Mouse (Mus musculus) intestine, embryonic 16.5 days (tissue): ENCODE data around the gene Fyn. TPM values are rescaled to one million over a fixed set of nuclear protein-coding genes. Genes with fewer than 3 reads are reported as not detected.

ENCODE experiments used
- ATAC-seq: fragments of 200-750 bp; cut with Nextera tagmentation; 2 replicates; pipeline ENCODE4 v1.8.0; 2017; ENCODE audit warnings: moderate TSS enrichment, moderate library complexity
- H3K27ac ChIP-seq: fragments of 300-500 bp; sonication (generic); 2 replicates; pipeline ENCODE4 v1.5.1; 2014; ENCODE audit warnings: mild to moderate bottlenecking, low read length
- H3K27me3 ChIP-seq: fragments of 300-500 bp; sonication (generic); replicated peaks from 2 replicates; pipeline ENCODE4 v1.6.1; 2014; ENCODE audit warnings: low read length, control low read depth, mixed read lengths; ENCODE audit not compliant: control insufficient read depth, insufficient read depth
- H3K36me3 ChIP-seq: fragments of 300-500 bp; sonication (generic); 2 replicates; pipeline ENCODE4 v1.6.1; 2014; ENCODE audit warnings: low read length, control low read depth; ENCODE audit not compliant: control insufficient read depth, insufficient read depth
- H3K4me1 ChIP-seq: fragments of 300-500 bp; sonication (generic); 2 replicates; pipeline ENCODE4 v1.6.1; 2014; ENCODE audit warnings: low read length, control low read depth, mixed read lengths; ENCODE audit not compliant: control insufficient read depth, insufficient read depth
- H3K4me2 ChIP-seq: fragments of 300-500 bp; sonication (generic); 2 replicates; pipeline ENCODE4 v1.6.1; 2014; ENCODE audit warnings: low read depth, low read length, control low read depth
- H3K4me3 ChIP-seq: fragments of 300-500 bp; sonication (generic); 2 replicates; pipeline ENCODE4 v1.5.1; 2014; ENCODE audit warnings: mild to moderate bottlenecking, low read length
- H3K9ac ChIP-seq: fragments of 300-500 bp; sonication (generic); 2 replicates; pipeline ENCODE4 v1.6.1; 2014; ENCODE audit warnings: low read depth, low read length
- H3K9me3 ChIP-seq: fragments of 300-500 bp; sonication (generic); 2 replicates; pipeline ENCODE4 v1.6.1; 2016; ENCODE audit warnings: low read length, control low read depth; ENCODE audit not compliant: control insufficient read depth
- WGBS: fragments of 180-500 bp; shearing (Covaris S2); extraction: QIAGEN DNeasy Blood & Tissue Kit; methylation state at CpG from one replicate; pipeline ENCODE4 v1.1.7; 2014; 5-methylcytosine and 5-hydroxymethylcytosine counted together
- polyA plus RNA-seq: library from polyadenylated mRNA; unstranded; fragments of >200 nt; fragmentation: Nextera tagmentation; extraction: Ambion mirVana; gene quantifications from 2 replicates; pipeline ENCODE4 v1.2.1, GENCODE M21; 2015

The Fyn gene
- polyA plus RNA-seq, 1 experiment from 2014 or later: 16.1 TPM

GRCm38 (mm10) chr10:39339969-39340236 is 28.8 kb upstream of the Fyn start:
- Histone ChIP-seq H3K9me3 (no peaks in the 10 kb centered on the region), H3K27me3 (no peaks in the 10 kb centered on the region), H3K4me1 (no peaks in the 10 kb centered on the region), H3K27ac (no peak overlapping the region), H3K9ac (no peak overlapping the region), H3K36me3 (no peaks in the 10 kb centered on the region), H3K4me2 (no peak overlapping the region), H3K4me3 (no peak overlapping the region)
- WGBS: 90% methylated on average over 2 of the region's 2 CpGs
- no peak for ATAC-seq

DNA sequence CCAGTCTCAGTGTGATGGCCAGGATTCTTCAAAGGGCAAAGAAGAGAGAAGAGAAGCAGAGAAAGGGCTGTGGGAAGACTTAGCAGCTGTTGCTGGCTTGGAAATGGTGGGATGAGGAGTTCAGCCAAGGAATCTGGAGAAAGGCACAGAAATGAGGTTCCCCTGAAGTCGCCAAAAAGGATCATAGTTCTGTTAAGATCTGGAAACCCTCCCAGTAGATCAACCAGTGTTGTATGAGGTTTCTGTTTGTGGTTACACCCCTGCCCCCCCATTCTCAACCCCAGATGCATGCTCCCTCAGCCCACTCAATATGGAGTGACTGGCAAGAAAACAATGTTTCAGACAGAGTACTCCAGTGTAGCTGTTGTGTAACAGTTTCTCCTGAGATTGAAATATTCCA is 25.1 kb upstream of the Fyn start:
- Histone ChIP-seq H3K9me3 (no peaks in the 10 kb centered on the region), H3K4me3 (no peak overlapping the region), H3K27ac (no peak overlapping the region), H3K36me3 (no peaks in the 10 kb centered on the region), H3K9ac (no peak overlapping the region), H3K27me3 (no peaks in the 10 kb centered on the region), H3K4me2 (no peak overlapping the region), H3K4me1 (no peaks in the 10 kb centered on the region)
- ATAC-seq: no peak
- 75% methylated on average over 1 of the region's 1 CpGs for WGBS

DNA sequence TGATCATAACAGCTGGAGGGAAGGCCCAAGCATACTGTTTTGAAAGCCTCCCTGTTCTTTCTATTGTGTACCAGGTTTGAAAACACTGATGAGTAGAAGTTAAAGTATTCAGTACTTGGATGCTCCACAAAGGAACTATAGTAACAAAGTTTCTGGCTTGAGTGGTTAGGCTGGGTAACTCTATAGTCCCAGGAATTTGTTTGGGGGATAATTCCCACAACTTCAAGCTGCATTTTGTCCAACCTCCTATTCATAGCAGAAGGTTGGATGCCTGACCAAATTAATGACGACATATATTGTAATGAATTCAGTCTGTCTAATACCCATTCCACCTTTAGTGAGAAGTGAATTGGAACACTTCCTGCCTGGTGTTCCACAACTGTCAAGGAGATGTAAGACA is 22.7 kb upstream of the Fyn start:
- Histone ChIP-seq H3K4me2 (no peak overlapping the region), H3K9me3 (no peaks in the 10 kb centered on the region), H3K9ac (no peak overlapping the region), H3K36me3 (no peaks in the 10 kb centered on the region), H3K27ac (no peak overlapping the region), H3K27me3 (no peaks in the 10 kb centered on the region), H3K4me3 (no peak overlapping the region), H3K4me1 (no peaks in the 10 kb centered on the region)
- WGBS: 65% methylated on average over 1 of the region's 1 CpGs
- no peak for ATAC-seq

DNA sequence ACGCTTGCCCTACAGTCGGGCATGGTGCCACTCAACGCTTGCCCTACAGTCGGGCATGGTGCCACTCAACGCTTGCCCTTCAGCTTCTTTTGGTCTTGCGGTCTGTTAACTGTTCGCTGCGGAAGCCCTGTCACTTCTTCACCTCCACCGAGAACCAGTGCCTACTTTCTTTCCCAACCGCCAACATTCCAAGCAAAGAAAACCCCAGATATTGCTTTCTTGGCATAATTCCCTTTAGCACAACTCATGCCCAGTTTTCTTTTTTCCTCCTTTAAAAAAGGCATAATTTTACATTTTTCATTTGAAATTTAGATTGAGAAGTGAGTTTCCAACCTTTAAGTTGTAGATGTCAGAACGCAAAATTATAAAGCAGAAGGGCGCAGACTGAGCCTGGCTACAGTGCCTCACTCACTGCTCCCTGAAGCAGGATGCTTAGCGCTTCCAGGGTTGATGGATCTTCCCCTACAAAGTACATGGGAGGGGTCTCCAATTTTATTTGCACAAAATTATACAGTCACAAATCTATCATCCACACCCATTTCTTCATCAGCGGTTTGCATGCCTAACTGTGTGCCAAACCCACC is 18.8 kb upstream of the Fyn start:
- H3K4me1 ChIP-seq: no peaks in the 10 kb centered on the region
- H3K4me2 ChIP-seq: no peak overlapping the region
- H3K9me3 ChIP-seq: no peaks in the 10 kb centered on the region
- H3K27me3 ChIP-seq: no peaks in the 10 kb centered on the region
- H3K27ac ChIP-seq: no peak overlapping the region
- no peak overlapping the region for H3K4me3 ChIP-seq
- no peak overlapping the region for H3K9ac ChIP-seq
- no peaks in the 10 kb centered on the region for H3K36me3 ChIP-seq
- WGBS: 93% methylated on average over 14 of the region's 14 CpGs
- no peak for ATAC-seq

DNA sequence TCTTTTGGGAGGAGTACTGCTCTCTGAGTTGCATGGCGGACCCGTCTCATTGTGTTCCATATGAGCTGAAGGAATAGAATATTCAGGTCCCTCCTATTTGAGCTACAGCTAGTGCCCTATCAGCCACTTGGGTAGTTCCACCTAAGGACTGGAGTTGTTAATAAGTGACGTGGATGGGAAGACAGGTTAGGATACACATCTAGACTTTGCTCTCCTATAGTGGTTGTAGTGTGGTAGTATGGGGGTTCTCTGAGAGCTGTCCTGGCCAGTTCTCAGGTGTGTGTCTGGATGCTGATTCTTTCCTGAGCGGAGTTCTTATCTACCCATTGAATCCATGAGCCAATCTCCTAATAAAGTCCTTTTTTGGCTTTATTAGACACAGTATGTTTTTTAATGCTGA is 4.5 kb upstream of the Fyn start:
- H3K27ac ChIP-seq: no peak overlapping the region
- no peaks in the 10 kb centered on the region for H3K27me3 ChIP-seq
- no peaks in the 10 kb centered on the region for H3K9me3 ChIP-seq
- peak; percentile 63 for ATAC-seq
- no peaks in the 10 kb centered on the region for H3K4me1 ChIP-seq
- no peak overlapping the region for H3K4me2 ChIP-seq
- no peak overlapping the region for H3K4me3 ChIP-seq
- H3K9ac ChIP-seq: no peak overlapping the region
- no peaks in the 10 kb centered on the region for H3K36me3 ChIP-seq
- 86% methylated on average over 4 of the region's 4 CpGs for WGBS

DNA sequence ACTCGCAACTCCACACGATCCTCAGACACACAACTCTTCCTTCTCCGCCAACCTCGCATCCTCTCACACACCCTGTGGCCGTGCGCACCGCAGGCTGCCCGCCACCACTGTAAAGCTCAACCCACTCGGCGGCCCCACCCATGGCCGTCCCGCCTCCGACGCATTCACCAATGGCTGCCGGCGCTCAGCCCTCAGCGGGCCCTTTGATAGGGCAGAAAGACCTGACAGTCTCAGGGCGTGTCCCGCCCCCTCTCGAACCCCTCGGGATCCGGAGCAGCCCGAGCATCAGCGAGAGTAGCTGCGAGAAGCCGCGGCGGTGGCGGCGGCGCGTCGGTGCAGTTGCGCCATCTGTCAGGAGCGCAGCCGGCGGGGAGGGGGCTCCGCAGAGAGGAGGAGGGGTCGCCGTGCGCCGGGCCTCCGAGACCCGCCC is 862 bp downstream of the Fyn start:
- Histone ChIP-seq H3K27me3 (no peaks in the 10 kb centered on the region), H3K4me3 (peak overlapping the region; percentile 92), H3K27ac (peak overlapping the region; percentile 89), H3K4me1 (peaks cover 15% of the 10 kb centered on the region), H3K36me3 (no peaks in the 10 kb centered on the region), H3K9ac (peak overlapping the region; percentile 90), H3K4me2 (peak overlapping the region; percentile 81), H3K9me3 (no peaks in the 10 kb centered on the region)
- under 1% methylated on average over 41 of the region's 44 CpGs for WGBS
- ATAC-seq: peak; percentile 99

DNA sequence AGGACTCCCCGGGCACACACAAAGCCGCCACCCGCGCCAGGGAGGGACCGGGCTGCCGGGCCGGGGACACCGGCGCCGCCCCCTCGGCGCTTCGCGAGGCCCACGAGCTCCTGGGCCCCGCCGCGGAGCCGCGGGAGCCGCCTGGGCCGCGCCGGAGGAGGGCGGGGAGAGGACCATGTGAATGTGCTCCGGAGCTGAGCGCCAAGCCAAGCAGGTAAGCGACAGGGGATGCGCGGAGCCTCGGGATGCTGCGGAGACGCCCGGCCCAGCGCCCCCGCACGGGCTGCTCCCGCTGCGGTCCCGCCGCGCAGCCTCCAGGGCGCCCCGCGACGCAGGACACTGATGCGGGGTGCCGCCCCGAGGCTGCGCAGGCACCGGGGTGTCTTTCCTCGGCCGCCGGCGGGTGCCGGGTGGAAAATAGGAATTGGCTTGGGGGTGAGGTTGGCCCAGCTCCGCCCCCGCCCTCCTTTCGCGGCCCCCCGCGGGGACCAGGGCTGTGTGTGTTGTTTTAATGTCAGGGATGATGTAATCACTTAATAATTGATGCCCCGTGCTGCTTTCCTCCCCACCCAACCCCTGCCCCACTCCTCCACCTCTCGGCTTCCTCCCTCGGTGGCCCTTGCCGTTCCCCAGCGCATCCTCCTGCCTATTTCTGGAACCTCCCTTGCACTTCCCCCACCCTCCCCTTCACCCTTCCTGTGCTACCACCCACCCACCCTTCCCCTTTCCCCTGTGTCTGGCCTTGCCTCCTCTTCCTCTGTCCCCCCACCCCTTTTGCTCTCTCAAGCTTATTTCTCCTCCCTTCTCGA is 1.5 kb downstream of the Fyn start:
- H3K27ac ChIP-seq: peak overlapping the region; percentile 89
- WGBS: under 1% methylated on average over 66 of the region's 68 CpGs
- H3K36me3 ChIP-seq: no peaks in the 10 kb centered on the region
- peaks cover 15% of the 10 kb centered on the region for H3K4me1 ChIP-seq
- H3K4me3 ChIP-seq: peak overlapping the region; percentile 92
- peak overlapping the region; percentile 90 for H3K9ac ChIP-seq
- H3K4me2 ChIP-seq: peak overlapping the region; percentile 81
- no peaks in the 10 kb centered on the region for H3K27me3 ChIP-seq
- no peaks in the 10 kb centered on the region for H3K9me3 ChIP-seq
- ATAC-seq: peak; percentile 67

GRCm38 (mm10) chr10:39370786-39371221 is 2.1 kb downstream of the Fyn start:
- ATAC-seq: peak; percentile 52
- Histone ChIP-seq H3K4me1 (peaks cover 15% of the 10 kb centered on the region), H3K27me3 (no peaks in the 10 kb centered on the region), H3K9me3 (no peaks in the 10 kb centered on the region), H3K4me2 (peak overlapping the region; percentile 81), H3K9ac (peak overlapping the region; percentile 90), H3K27ac (peak overlapping the region; percentile 89), H3K4me3 (peak overlapping the region; percentile 92), H3K36me3 (no peaks in the 10 kb centered on the region)
- 3% methylated on average over 8 of the region's 8 CpGs for WGBS

DNA sequence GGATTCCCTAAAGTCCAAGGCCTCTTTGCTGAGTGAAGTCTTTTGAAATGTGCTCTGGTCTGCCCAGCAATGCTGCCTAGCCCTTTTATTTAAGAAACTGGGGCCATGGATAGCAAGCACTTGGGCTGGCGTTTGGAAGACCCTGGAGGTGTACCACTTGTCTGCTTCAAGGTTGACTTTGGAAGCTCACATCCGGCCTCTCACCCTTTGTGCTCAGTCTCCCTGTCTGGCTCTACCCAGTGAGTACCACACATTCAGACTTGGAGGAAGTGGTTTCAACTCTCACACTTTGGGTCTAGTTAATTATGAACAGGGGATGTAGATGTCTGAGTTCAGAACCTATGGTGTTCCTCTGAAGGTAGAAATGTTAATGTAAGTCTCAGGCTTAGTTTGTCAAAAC is 2.8 kb downstream of the Fyn start:
- peak overlapping the region; percentile 81 for H3K4me2 ChIP-seq
- H3K9me3 ChIP-seq: no peaks in the 10 kb centered on the region
- no peaks in the 10 kb centered on the region for H3K36me3 ChIP-seq
- H3K27ac ChIP-seq: peak overlapping the region; percentile 89; the same call in 1 of the 2 replicates
- peak overlapping the region; percentile 90 for H3K9ac ChIP-seq
- peaks cover 19% of the 10 kb centered on the region for H3K4me1 ChIP-seq
- 44% methylated on average over 2 of the region's 2 CpGs for WGBS
- ATAC-seq: no peak
- no peaks in the 10 kb centered on the region for H3K27me3 ChIP-seq
- H3K4me3 ChIP-seq: peak overlapping the region; percentile 92
